Mouse (Mus musculus) kidney, postnatal 14 days (tissue): Measurements from ENCODE around the gene Cxcl16.

ENCODE experiments used
- DNase-seq: peaks from one replicate; pipeline ENCODE4 v3.0.0; 2022; ENCODE audit warnings: mixed read lengths

The Cxcl16 gene

DNA sequence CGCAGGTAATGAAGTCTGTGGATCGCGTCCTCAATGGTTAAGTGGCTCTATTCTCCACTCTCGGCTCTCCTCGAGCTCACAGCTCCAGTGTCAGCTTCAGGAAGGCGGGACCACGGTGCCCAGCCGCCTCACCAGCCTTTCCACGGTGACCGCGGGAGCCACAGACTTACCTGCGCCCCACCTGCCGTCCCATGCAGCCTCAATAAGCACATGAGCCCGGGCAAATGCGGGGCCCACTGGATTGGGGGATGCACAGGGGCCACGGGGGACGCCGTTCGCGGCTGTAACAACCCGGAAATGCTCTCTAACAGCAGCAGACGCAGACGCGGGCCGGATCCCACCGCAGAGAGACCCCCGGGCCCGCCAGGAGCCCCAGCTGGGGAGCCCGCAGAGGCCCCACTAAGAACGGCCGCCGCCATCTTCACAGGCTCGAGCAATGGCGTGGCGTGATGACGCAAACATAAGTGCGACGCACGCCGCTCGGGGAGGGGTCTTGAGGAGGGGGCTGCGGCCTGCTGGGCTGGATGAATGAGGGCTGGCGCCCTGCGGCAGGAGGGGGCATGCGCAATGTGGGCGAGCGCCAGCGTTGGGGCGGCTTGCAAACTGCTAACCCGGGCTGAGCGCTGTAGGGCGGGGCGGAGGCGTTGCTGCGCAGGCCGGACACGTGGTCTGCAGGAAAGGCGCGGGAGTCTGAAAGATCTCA lies 50.0 kb downstream of the Cxcl16 start, which contains the start of gene Pelp1:
TSS of gene Pelp1 (minus strand) at position 438 of the 703 bp plus-strand sequence.
- DNase-seq: peak; percentile 93
